In genomic region chr11:34010859-34011172, GRCm38 (mm10) we compare ENCODE assay signal across 9 mouse cellular contexts. TPM values are rescaled to one million over a fixed set of nuclear protein-coding genes. Genes with fewer than 3 reads are reported as not detected.
DNase-seq lines count a peak whose midpoint lies in the region; ATAC-seq and TF ChIP-seq lines count a peak whose summit lies in the region.
"Had no signal": no experiment of that assay in that cellular context is flagged by ENCODE, and none has a peak within 500 bp of the region (broad histone marks: within the 10 kb centered on the region; RNA-seq: fewer than 3 reads in every experiment).

No protein-coding gene starts in this region.

- peak overlapping the region; percentile 66; the same call in 1 of the 2 replicates for H3K27ac ChIP-seq in kidney, embryonic 16.5 days (ENCODE audit: low read length)
- no peak overlapping the region for H3K27ac ChIP-seq in limb, embryonic 14.5 days (replicated peaks; ENCODE audit: low read depth, low read length)
- no peak overlapping the region for H3K27ac ChIP-seq in midbrain, embryonic 11.5 days (ENCODE audit: low read depth, low read length)
- no peak overlapping the region for H3K27ac ChIP-seq in midbrain, embryonic 16.5 days (ENCODE audit: low read length)
- no peak overlapping the region for H3K27ac ChIP-seq in forebrain, postnatal 0 days (ENCODE audit: low read depth, low read length)
- H3K27ac ChIP-seq: layer of hippocampus, adult 2 months had no signal

- H3K4me1 ChIP-seq in kidney, embryonic 16.5 days (ENCODE audit: insufficient read depth, low read length), result no peaks in the 10 kb centered on the region
- no peaks in the 10 kb centered on the region for H3K4me1 ChIP-seq in limb, embryonic 14.5 days (ENCODE audit: control insufficient read depth, insufficient read depth, low read length)
- no peaks in the 10 kb centered on the region for H3K4me1 ChIP-seq in midbrain, embryonic 11.5 days (ENCODE audit: control insufficient read depth, insufficient read depth, low read length)
- 0 out of 2 replicates have a peak, but pooled peaks cover 2% of the 10 kb centered on the region for H3K4me1 ChIP-seq in midbrain, embryonic 16.5 days (ENCODE audit: control insufficient read depth, insufficient read depth, low read length)
- no peaks in the 10 kb centered on the region for H3K4me1 ChIP-seq in forebrain, postnatal 0 days (ENCODE audit: insufficient read depth)

- no peak for TF ChIP-seq CTCF in forebrain, postnatal 0 days (IDR thresholded peaks at IDR 0.05; ENCODE audit: low read depth)

- H3K36me3 ChIP-seq in kidney, embryonic 16.5 days (ENCODE audit: insufficient read depth, low read length), result no peaks in the 10 kb centered on the region
- H3K36me3 ChIP-seq in limb, embryonic 14.5 days (ENCODE audit: control insufficient read depth, insufficient read depth, low read length), result no peaks in the 10 kb centered on the region
- no peaks in the 10 kb centered on the region for H3K36me3 ChIP-seq in midbrain, embryonic 11.5 days (ENCODE audit: control insufficient read depth, insufficient read depth, low read length)
- no peaks in the 10 kb centered on the region for H3K36me3 ChIP-seq in midbrain, embryonic 16.5 days (ENCODE audit: control insufficient read depth, insufficient read depth, low read length)
- H3K36me3 ChIP-seq in forebrain, postnatal 0 days (ENCODE audit: insufficient read depth), result no peaks in the 10 kb centered on the region

- no peak overlapping the region for H3K4me2 ChIP-seq in kidney, embryonic 16.5 days (replicated peaks; ENCODE audit: low read depth, low read length)
- H3K4me2 ChIP-seq in limb, embryonic 14.5 days (replicated peaks; ENCODE audit: low read depth, low read length, severe bottlenecking), result no peak overlapping the region
- H3K4me2 ChIP-seq in midbrain, embryonic 11.5 days, result no peak overlapping the region
- no peak overlapping the region for H3K4me2 ChIP-seq in midbrain, embryonic 16.5 days (ENCODE audit: low read length)
- H3K4me2 ChIP-seq in forebrain, postnatal 0 days (ENCODE audit: low read depth), result no peak overlapping the region

- WGBS in kidney, embryonic 16.5 days, result 50% methylated on average over 4 of the region's 4 CpGs
- WGBS in limb, embryonic 14.5 days, result 35% methylated on average over 4 of the region's 4 CpGs
- 81% methylated on average over 4 of the region's 4 CpGs for WGBS in midbrain, embryonic 11.5 days
- WGBS in midbrain, embryonic 16.5 days, result 87% methylated on average over 4 of the region's 4 CpGs
- WGBS in forebrain, postnatal 0 days, result 73% methylated on average over 4 of the region's 4 CpGs

- no peak overlapping the region for H3K9ac ChIP-seq in kidney, embryonic 16.5 days (replicated peaks; ENCODE audit: low read length)
- no peak overlapping the region for H3K9ac ChIP-seq in limb, embryonic 14.5 days (ENCODE audit: low read depth, low read length, severe bottlenecking)
- no peak overlapping the region for H3K9ac ChIP-seq in midbrain, embryonic 11.5 days (ENCODE audit: low read length)
- no peak overlapping the region for H3K9ac ChIP-seq in midbrain, embryonic 16.5 days (ENCODE audit: low read depth, low read length)
- no peak overlapping the region for H3K9ac ChIP-seq in forebrain, postnatal 0 days

- H3K27me3 ChIP-seq in kidney, embryonic 16.5 days (ENCODE audit: insufficient read depth, low read length), result no peaks in the 10 kb centered on the region
- H3K27me3 ChIP-seq in limb, embryonic 14.5 days (ENCODE audit: control insufficient read depth, insufficient read depth, low read length), result no peaks in the 10 kb centered on the region
- no peaks in the 10 kb centered on the region for H3K27me3 ChIP-seq in midbrain, embryonic 11.5 days (ENCODE audit: control insufficient read depth, insufficient read depth, low read length)
- H3K27me3 ChIP-seq in midbrain, embryonic 16.5 days (ENCODE audit: control insufficient read depth, insufficient read depth, low read depth, low read length), result no peaks in the 10 kb centered on the region
- H3K27me3 ChIP-seq in forebrain, postnatal 0 days (ENCODE audit: insufficient read depth, low read length), result no peaks in the 10 kb centered on the region

- H3K9me3 ChIP-seq in kidney, embryonic 16.5 days (ENCODE audit: low read length), result no peaks in the 10 kb centered on the region
- H3K9me3 ChIP-seq in limb, embryonic 14.5 days (ENCODE audit: control insufficient read depth, low read length), result no peaks in the 10 kb centered on the region
- H3K9me3 ChIP-seq in midbrain, embryonic 11.5 days (ENCODE audit: control insufficient read depth, low read length), result no peaks in the 10 kb centered on the region
- no peaks in the 10 kb centered on the region for H3K9me3 ChIP-seq in midbrain, embryonic 16.5 days (replicated peaks; ENCODE audit: control insufficient read depth, low read length, poor library complexity, severe bottlenecking)
- no peaks in the 10 kb centered on the region for H3K9me3 ChIP-seq in forebrain, postnatal 0 days (ENCODE audit: low read length)

- DNase-seq in kidney, adult 18-20 months, result no peak
- peak; percentile 47 for DNase-seq in limb, embryonic 14.5 days (ENCODE audit: low spot score)
- DNase-seq in right cerebral cortex, postnatal 10 days (ENCODE audit: low spot score in 2 of 2), result peak; percentile 41 to 46
- no peak for DNase-seq in midbrain, embryonic 11.5 days (ENCODE audit: low spot score, missing footprints)
- DNase-seq in forebrain, postnatal 0 days, result no peak

- no peak overlapping the region for H3K4me3 ChIP-seq in kidney, embryonic 16.5 days (ENCODE audit: low read length)
- H3K4me3 ChIP-seq in limb, embryonic 14.5 days (replicated peaks; ENCODE audit: low read length), result no peak overlapping the region
- H3K4me3 ChIP-seq in midbrain, embryonic 11.5 days (ENCODE audit: low read depth, low read length), result no peak overlapping the region
- H3K4me3 ChIP-seq in midbrain, embryonic 16.5 days (ENCODE audit: low read depth, low read length), result no peak overlapping the region
- H3K4me3 ChIP-seq in forebrain, postnatal 0 days (ENCODE audit: low read depth, low read length), result no peak overlapping the region
- H3K4me3 ChIP-seq: layer of hippocampus, adult 2 months had no signal

- peak; percentile 31; the same call in 1 of the 2 replicates for ATAC-seq in kidney, embryonic 16.5 days (ENCODE audit: low FRiP score, low TSS enrichment)
- peak; percentile 57 for ATAC-seq in granulocyte monocyte progenitor cell, adult 5-6 weeks (replicated peaks; ENCODE audit: poor library complexity, severe bottlenecking)
- ATAC-seq in limb, embryonic 14.5 days (ENCODE audit: low FRiP score, low read depth), result peak; percentile 73; the same call in 1 of the 2 replicates
- ATAC-seq in midbrain, embryonic 11.5 days (ENCODE audit: low FRiP score), result no peak
- no peak for ATAC-seq in midbrain, embryonic 16.5 days
- no peak for ATAC-seq in forebrain, postnatal 0 days

- TF ChIP-seq POLR2A in limb, embryonic 14.5 days (IDR thresholded peaks at IDR 0.05; ENCODE audit: borderline replicate concordance, extremely low read depth, insufficient read depth, insufficient read length), result no peak

RNA-seq across cellular contexts. Expression of gene Kcnip1, which starts 17.9 kb away (rescaled TPM):
- 1.1 and 1.3 TPM in 2 replicates for polyA plus RNA-seq in kidney, embryonic 16.5 days (2015; fragmentation: Nextera tagmentation; extraction: Ambion mirVana)
- total RNA-seq in granulocyte monocyte progenitor cell, adult 5-6 weeks (2014; fragmentation: Nextera tagmentation), result not detected in 2 replicates
- total RNA-seq in granulocyte monocyte progenitor cell, adult 5-6 weeks (2017), result not detected in 2 replicates
- 2.4 and 3.4 TPM in 2 replicates for polyA plus RNA-seq in limb, embryonic 14.5 days (2012; rRNA removed)
- polyA plus RNA-seq in limb, embryonic 14.5 days (2014; fragmentation: Nextera tagmentation; extraction: Ambion mirVana), result 4.5 and 5.0 TPM in 2 replicates
- polyA plus RNA-seq in midbrain, embryonic 11.5 days (2014; fragmentation: Nextera tagmentation; extraction: Ambion mirVana), result 8.1 and 9.0 TPM in 2 replicates
- 107 and 112 TPM in 2 replicates for polyA plus RNA-seq in midbrain, embryonic 16.5 days (2015; fragmentation: Nextera tagmentation; extraction: Ambion mirVana)
- total RNA-seq in forebrain, postnatal 0 days (2014; rRNA removed), result 68.4 and 92.6 TPM in 2 replicates
- polyA plus RNA-seq in forebrain, postnatal 0 days (2015; fragmentation: Nextera tagmentation; extraction: Ambion mirVana), result 70.0 and 91.0 TPM in 2 replicates

RNA-seq across cellular contexts. Expression of gene Lcp2, which starts 35.9 kb away (rescaled TPM):
- polyA plus RNA-seq in kidney, embryonic 16.5 days (2015; fragmentation: Nextera tagmentation; extraction: Ambion mirVana), result 2.5 TPM in 2 replicates
- total RNA-seq in granulocyte monocyte progenitor cell, adult 5-6 weeks (2014; fragmentation: Nextera tagmentation), result 43.5 and 55.4 TPM in 2 replicates
- 22.0 and 34.6 TPM in 2 replicates for total RNA-seq in granulocyte monocyte progenitor cell, adult 5-6 weeks (2017)
- polyA plus RNA-seq in limb, embryonic 14.5 days (2012; rRNA removed), result 4.2 and 5.1 TPM in 2 replicates
- 4.4 and 6.1 TPM in 2 replicates for polyA plus RNA-seq in limb, embryonic 14.5 days (2014; fragmentation: Nextera tagmentation; extraction: Ambion mirVana)
- polyA plus RNA-seq in midbrain, embryonic 11.5 days (2014; fragmentation: Nextera tagmentation; extraction: Ambion mirVana), result 2.7 TPM in 2 replicates
- polyA plus RNA-seq in midbrain, embryonic 16.5 days (2015; fragmentation: Nextera tagmentation; extraction: Ambion mirVana), result 2.5 and 3.2 TPM in 2 replicates
- 3.5 and 4.4 TPM in 2 replicates for total RNA-seq in forebrain, postnatal 0 days (2014; rRNA removed)
- polyA plus RNA-seq in forebrain, postnatal 0 days (2015; fragmentation: Nextera tagmentation; extraction: Ambion mirVana), result 1.7 and 3.6 TPM in 2 replicates

RNA-seq across cellular contexts. Expression of gene Kcnmb1, which starts 48.0 kb away (rescaled TPM):
- 0.72 and 0.76 TPM in 2 replicates for polyA plus RNA-seq in kidney, embryonic 16.5 days (2015; fragmentation: Nextera tagmentation; extraction: Ambion mirVana)
- not detected in 2 replicates for total RNA-seq in granulocyte monocyte progenitor cell, adult 5-6 weeks (2014; fragmentation: Nextera tagmentation)
- not detected in 2 replicates for total RNA-seq in granulocyte monocyte progenitor cell, adult 5-6 weeks (2017)
- polyA plus RNA-seq in limb, embryonic 14.5 days (2012; rRNA removed), result 0.10 and 0.13 TPM in 2 replicates
- 0.07 and 0.18 TPM in 2 replicates for polyA plus RNA-seq in limb, embryonic 14.5 days (2014; fragmentation: Nextera tagmentation; extraction: Ambion mirVana)
- polyA plus RNA-seq in midbrain, embryonic 11.5 days (2014; fragmentation: Nextera tagmentation; extraction: Ambion mirVana), result 0.18 and 0.39 TPM in 2 replicates
- polyA plus RNA-seq in midbrain, embryonic 16.5 days (2015; fragmentation: Nextera tagmentation; extraction: Ambion mirVana), result 0.20 TPM in 2 replicates
- 0.10 and 0.15 TPM in 2 replicates for total RNA-seq in forebrain, postnatal 0 days (2014; rRNA removed)
- 0.10 and 0.13 TPM in 2 replicates for polyA plus RNA-seq in forebrain, postnatal 0 days (2015; fragmentation: Nextera tagmentation; extraction: Ambion mirVana)

Comparison
In these comparisons a context has a peak if more than half of its experiments do, and no peak if none do; other contexts are left out.
1. ATAC-seq: peak in kidney, embryonic 16.5 days (single experiment), granulocyte monocyte progenitor cell, adult 5-6 weeks (single experiment) and limb, embryonic 14.5 days (single experiment); none in midbrain, embryonic 11.5 days (single experiment), midbrain, embryonic 16.5 days (single experiment) and forebrain, postnatal 0 days (single experiment).
2. DNase-seq: peak in limb, embryonic 14.5 days (single experiment) and right cerebral cortex, postnatal 10 days (2 of 2); none in kidney, adult 18-20 months (single experiment), midbrain, embryonic 11.5 days (single experiment) and forebrain, postnatal 0 days (single experiment).